Mouse (Mus musculus): ENCODE results near the gene Mindy4b-ps. TPM values are rescaled to one million over a fixed set of nuclear protein-coding genes. Genes with fewer than 3 reads are reported as not detected.

The Mindy4b-ps gene
- total RNA-seq (2023; ENCODE audit: inconsistent age) = not detected in 4 replicates

GRCm38 (mm10) chr3:58822211-58822610 lies at the start of gene Mindy4b-ps:
Gene Mindy4b-ps, minus strand, starts transcription at chr3:58822311.

Other genes starting within 250 kb of the Mindy4b-ps start
- gene Selenot, start 245.7 kb downstream of the Mindy4b-ps start, total RNA-seq (2023; ENCODE audit: inconsistent age) = 133 to 141 TPM (median 136 TPM) in 4 replicates
- not detected in 4 replicates for gene Erich6, start 185.1 kb downstream of the Mindy4b-ps start, total RNA-seq (2023; ENCODE audit: inconsistent age)
- gene Siah2, start 129.9 kb downstream of the Mindy4b-ps start, total RNA-seq (2023; ENCODE audit: inconsistent age) = 109 to 113 TPM (median 111 TPM) in 4 replicates
- not detected in 4 replicates for gene Clrn1, start 63.0 kb upstream of the Mindy4b-ps start, total RNA-seq (2023; ENCODE audit: inconsistent age)
- 0.45 to 0.78 TPM (median 0.50 TPM) in 4 replicates for gene Med12l, start 183.5 kb upstream of the Mindy4b-ps start, total RNA-seq (2023; ENCODE audit: inconsistent age)

All from B cell, adult (primary cell).